Mouse (Mus musculus): ENCODE data around the gene Psmd5. TPM values are rescaled to one million over a fixed set of nuclear protein-coding genes. Genes with fewer than 3 reads are reported as not detected.

The Psmd5 gene
- 58.2 and 59.0 TPM in 2 replicates for polyA plus RNA-seq (2015; fragmentation: Nextera tagmentation; extraction: Ambion mirVana)

DNA sequence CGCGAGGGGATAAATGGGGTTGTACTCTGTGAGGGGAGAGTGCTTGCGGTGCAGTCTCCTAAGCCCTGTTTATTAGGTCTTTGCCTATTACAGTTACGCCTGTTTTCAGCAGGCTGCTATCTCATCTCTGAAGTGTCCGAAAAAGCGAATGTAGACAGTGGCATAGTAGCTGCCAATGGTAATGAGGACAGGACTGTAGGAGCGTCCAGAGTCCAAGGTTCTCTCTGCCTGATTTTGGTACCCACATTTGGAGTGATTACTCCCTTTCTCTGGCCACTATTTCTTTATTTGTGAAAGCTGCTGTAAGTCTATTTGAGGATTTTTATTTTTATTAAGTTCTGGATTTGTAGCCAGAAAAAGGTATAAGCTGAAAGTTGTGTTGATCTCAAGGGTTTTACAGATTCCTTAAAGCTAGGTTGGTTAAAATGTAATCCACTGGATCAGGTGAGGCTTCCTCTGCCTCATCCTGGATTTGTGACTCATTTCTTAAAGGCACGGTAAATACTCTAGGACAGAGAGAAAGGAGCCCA is at the start of gene Psmd5:
TSS of gene Psmd5 (minus strand) at position 153 of the 530 bp plus-strand sequence.
- no peaks in the 10 kb centered on the region for H3K36me3 ChIP-seq
- no peak within 1 kb of the TSS for H3K27ac ChIP-seq (replicated peaks)
- no peak for ATAC-seq (ENCODE audit: extremely low read depth, insufficient number of reproducible peaks, low FRiP score, low TSS enrichment)

DNA sequence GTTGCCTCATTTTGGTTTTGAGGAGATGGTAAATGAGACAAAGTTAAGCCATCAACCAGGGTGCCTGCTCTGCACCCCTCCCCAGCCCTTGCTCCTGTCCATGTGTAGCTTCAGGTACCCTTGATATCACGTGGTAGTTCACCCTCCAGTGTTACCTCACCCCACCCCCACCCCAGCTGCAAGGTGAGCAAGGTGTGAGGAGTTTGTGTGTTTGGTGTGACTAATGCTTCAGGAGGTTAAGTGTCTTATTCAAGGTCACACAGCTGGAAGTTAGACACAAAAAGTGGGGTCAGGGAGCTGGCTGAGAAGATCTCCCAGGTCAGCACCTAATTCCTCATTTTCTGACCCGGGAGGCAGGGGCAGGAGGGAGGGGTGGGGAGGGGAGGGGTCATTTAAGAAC is 48.0 kb upstream of the Psmd5 start:
- Histone ChIP-seq H3K9me3 (no peaks in the 10 kb centered on the region), H3K4me3 (no peak overlapping the region), H3K4me1 (peaks cover 5% of the 10 kb centered on the region; the same call in 1 of the 2 replicates), H3K9ac (no peak overlapping the region), H3K27me3 (replicated peaks) (no peaks in the 10 kb centered on the region; the same call in 1 of the 2 replicates), H3K4me2 (no peak overlapping the region), H3K27ac (replicated peaks) (no peak overlapping the region), H3K36me3 (no peaks in the 10 kb centered on the region)
- no peak for ATAC-seq (ENCODE audit: extremely low read depth, insufficient number of reproducible peaks, low FRiP score, low TSS enrichment)
- WGBS: 16% methylated on average over 2 of the region's 2 CpGs

More for the DNA sequence above, at the start of gene Psmd5:
- peaks cover 19% of the 10 kb centered on the region for H3K4me1 ChIP-seq
- no peaks in the 10 kb centered on the region for H3K9me3 ChIP-seq
- peak within 1 kb of the TSS; percentile 42 for H3K4me3 ChIP-seq
- peaks cover 54% of the 10 kb centered on the region for H3K27me3 ChIP-seq (replicated peaks)
- WGBS: 9% methylated on average over 8 of the region's 8 CpGs
- peak within 1 kb of the TSS; percentile 70 for H3K4me2 ChIP-seq
- H3K9ac ChIP-seq: peak within 1 kb of the TSS; percentile 72

DNA sequence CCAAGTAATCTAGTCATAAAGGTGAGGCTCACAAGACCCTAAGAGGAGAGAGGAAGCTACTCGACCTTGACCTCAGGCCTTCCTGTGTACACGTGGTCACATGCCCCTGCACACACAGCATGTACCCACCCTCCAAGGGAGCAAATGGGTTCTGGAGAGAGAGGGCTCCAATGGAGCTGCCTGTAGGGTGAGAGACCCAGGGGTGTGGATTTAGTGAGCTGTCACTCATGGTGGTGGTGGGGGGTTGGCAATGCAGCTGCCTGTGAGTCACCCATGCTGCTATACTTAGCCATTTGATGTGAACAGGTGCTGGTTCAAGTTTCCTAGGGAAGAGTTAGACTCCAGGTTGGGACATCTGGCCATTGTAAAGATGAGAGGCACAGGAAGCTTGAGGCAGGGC is 45.4 kb upstream of the Psmd5 start:
- H3K9ac ChIP-seq: no peak overlapping the region
- 0 out of 2 replicates have a peak, but pooled peaks cover 5% of the 10 kb centered on the region for H3K27me3 ChIP-seq (replicated peaks)
- 52% methylated on average over 2 of the region's 2 CpGs for WGBS
- 0 out of 2 replicates have a peak, but pooled peaks have one; percentile 20 for ATAC-seq (ENCODE audit: extremely low read depth, insufficient number of reproducible peaks, low FRiP score, low TSS enrichment)
- H3K27ac ChIP-seq (replicated peaks): no peak overlapping the region
- peaks cover 11% of the 10 kb centered on the region for H3K4me1 ChIP-seq
- no peak overlapping the region for H3K4me2 ChIP-seq
- H3K4me3 ChIP-seq: no peak overlapping the region
- H3K9me3 ChIP-seq: no peaks in the 10 kb centered on the region
- H3K36me3 ChIP-seq: no peaks in the 10 kb centered on the region

DNA sequence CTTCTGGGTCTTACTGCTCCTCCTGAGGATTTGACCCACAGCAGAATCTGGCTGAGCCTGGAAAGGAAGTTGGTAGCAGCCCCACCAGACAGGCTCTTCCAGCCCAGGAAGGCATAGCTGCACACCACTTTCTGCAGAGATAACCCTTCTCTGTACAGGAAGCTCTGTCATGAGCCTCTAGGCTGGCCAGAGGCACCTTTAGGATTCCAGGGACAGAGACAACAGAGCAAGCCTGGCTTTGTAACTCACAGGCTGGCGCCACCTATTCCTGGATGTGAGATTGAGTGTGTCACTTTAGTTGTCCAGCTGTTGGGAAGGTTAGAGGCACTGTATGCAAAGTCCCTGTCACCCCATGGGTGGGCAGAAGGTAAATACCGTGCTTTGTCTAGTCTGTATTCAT is 40.3 kb upstream of the Psmd5 start:
- Histone ChIP-seq H3K27ac (replicated peaks) (peak overlapping the region; percentile 6), H3K9ac (no peak overlapping the region), H3K4me3 (peak overlapping the region; percentile 71; the same call in 1 of the 2 replicates), H3K9me3 (no peaks in the 10 kb centered on the region), H3K36me3 (no peaks in the 10 kb centered on the region), H3K4me1 (peaks cover 29% of the 10 kb centered on the region), H3K27me3 (replicated peaks) (peaks cover 33% of the 10 kb centered on the region), H3K4me2 (no peak overlapping the region; the same call in 1 of the 2 replicates)
- ATAC-seq (ENCODE audit: extremely low read depth, insufficient number of reproducible peaks, low FRiP score, low TSS enrichment): no peak
- WGBS: 25% methylated on average over 2 of the region's 2 CpGs

DNA sequence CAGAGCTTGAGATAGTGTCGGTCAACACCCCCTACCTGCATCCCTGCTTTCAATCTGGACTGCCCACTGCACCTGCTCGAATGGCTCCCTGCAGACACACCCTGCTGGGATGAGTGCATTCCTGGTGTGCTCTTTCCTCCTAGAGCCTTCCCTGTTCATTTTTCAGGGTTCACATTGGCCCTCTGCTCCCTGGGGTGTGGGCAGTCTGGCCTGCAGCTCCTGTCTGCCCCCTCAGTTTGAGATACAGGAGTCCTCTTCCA is 40.0 kb upstream of the Psmd5 start:
- ATAC-seq (ENCODE audit: extremely low read depth, insufficient number of reproducible peaks, low FRiP score, low TSS enrichment): no peak
- Histone ChIP-seq H3K4me3 (peak overlapping the region; percentile 71), H3K36me3 (no peaks in the 10 kb centered on the region), H3K4me1 (peaks cover 27% of the 10 kb centered on the region), H3K9ac (no peak overlapping the region), H3K9me3 (no peaks in the 10 kb centered on the region), H3K27me3 (replicated peaks) (peaks cover 33% of the 10 kb centered on the region), H3K27ac (replicated peaks) (peak overlapping the region; percentile 6), H3K4me2 (peak overlapping the region; percentile 97)
- WGBS: 5% methylated on average over 2 of the region's 2 CpGs

DNA sequence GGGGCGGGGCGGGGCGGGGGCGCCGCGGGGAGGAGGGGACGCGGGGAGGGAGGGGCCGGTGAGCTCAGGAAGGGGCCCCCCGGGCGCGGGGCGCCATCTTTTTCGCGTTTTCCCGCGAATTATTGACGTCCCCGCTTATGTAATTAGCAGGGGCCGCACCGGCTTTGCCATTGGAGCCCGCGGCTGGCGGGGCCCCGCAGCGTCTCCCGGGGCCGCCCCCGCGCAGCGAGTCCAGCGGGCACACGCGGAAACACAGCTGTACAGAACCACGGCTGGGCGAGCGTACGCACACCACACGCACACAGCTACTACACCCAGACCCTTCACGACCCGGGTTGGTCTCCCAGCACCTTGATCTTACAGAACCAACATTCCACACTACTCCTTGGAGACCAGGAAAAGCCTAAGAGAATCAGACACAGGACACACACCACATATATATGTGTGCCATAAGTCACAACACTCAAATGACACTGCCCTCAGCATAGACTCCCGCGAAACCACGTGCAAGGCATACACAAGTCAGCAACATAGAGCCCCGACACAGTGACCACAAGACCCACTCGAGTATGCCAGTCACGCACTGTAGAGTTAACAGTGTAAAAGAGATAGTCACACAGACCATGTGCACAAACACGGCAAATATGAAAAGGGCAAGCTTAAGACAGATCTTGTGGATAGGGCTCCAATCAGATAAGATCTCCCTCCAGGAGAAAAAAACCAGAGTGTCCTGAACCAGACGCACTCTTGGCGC is 39.5 kb upstream of the Psmd5 start:
- peak overlapping the region; percentile 71 for H3K4me3 ChIP-seq
- H3K4me2 ChIP-seq: peak overlapping the region; percentile 97
- H3K9ac ChIP-seq: peak overlapping the region; percentile 82
- H3K9me3 ChIP-seq: no peaks in the 10 kb centered on the region
- H3K27ac ChIP-seq (replicated peaks): no peak overlapping the region
- 3% methylated on average over 37 of the region's 50 CpGs for WGBS
- ATAC-seq (ENCODE audit: extremely low read depth, insufficient number of reproducible peaks, low FRiP score, low TSS enrichment): 0 out of 2 replicates have a peak, but pooled peaks have one; percentile 18
- H3K27me3 ChIP-seq (replicated peaks): peaks cover 33% of the 10 kb centered on the region
- H3K36me3 ChIP-seq: no peaks in the 10 kb centered on the region
- H3K4me1 ChIP-seq: peaks cover 27% of the 10 kb centered on the region

DNA sequence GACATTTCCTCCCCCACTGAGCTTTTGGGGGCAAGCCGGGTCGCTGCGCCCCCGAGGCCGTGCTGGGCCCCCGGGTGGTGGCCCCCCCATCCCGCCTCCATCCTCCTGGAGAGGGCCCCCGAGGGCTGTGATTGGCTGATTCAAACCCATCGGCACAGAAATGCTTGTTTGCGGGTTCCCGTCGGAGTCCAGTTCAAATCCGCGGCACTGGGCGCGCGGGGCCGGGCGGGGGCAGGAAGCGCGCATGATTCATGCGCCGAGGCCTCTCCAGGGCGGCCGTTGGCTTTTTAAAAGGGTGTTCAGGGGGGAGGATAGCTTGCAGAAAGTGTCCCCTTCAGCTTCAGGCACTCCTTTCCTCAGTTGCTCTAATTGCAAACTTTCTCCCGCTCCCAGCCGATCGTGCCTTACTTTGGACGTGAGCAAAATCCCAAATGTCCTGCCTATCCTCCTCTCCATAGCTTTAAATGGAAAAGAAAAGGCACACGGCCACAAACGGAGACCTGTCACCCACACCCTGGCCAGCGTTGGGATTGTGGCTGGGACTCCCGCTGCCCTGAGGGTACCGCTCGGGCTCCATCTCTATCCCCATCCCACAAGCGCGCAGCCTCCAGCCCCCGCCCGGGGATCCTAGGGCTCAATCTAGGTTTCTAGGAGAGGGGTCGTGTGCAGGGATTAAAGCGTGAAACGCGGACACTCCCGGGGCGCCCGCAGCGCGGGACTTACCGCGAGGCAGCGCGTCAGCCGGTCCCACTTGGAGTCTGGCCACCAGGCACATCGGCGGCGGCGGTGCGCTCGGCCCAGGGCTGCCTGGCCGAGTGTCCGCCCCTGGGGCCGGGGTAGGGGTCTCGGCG is 38.7 kb upstream of the Psmd5 start, which contains the start of gene Phf19:
TSS of gene Phf19 (minus strand) at position 809 of the 851 bp plus-strand sequence.
- peak within 1 kb of the TSS; percentile 97 for H3K4me2 ChIP-seq
- peaks cover 36% of the 10 kb centered on the region for H3K27me3 ChIP-seq (replicated peaks)
- H3K9ac ChIP-seq: peak within 1 kb of the TSS; percentile 82
- no peaks in the 10 kb centered on the region for H3K9me3 ChIP-seq
- ATAC-seq (ENCODE audit: extremely low read depth, insufficient number of reproducible peaks, low FRiP score, low TSS enrichment): 0 out of 2 replicates have a peak, but pooled peaks have one; percentile 11
- H3K4me3 ChIP-seq: peak within 1 kb of the TSS; percentile 71
- no peaks in the 10 kb centered on the region for H3K36me3 ChIP-seq
- H3K27ac ChIP-seq (replicated peaks): peak within 1 kb of the TSS; percentile 6; the same call in 1 of the 2 replicates
- peaks cover 27% of the 10 kb centered on the region for H3K4me1 ChIP-seq
- WGBS: under 1% methylated on average over 64 of the region's 64 CpGs

DNA sequence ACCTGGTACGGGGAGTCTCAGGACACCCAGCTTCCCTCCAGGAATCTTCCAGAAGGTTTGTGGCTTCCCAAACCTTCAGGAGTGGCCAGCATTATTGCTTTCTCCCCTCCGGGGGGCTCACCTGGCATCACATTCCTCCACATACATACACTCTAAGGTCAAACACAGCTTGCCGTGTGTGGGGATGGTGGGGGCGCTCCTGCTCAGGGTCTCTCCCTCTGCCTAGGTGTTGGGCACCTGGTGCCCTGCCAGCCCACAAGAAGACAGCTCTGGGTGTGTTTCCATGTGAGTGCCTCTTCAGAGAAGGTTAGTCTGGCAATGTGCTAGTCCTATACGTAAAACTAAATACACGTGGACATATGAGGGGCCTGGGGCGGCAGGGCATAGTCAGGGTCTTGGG is 37.8 kb upstream of the Psmd5 start:
- H3K9me3 ChIP-seq: no peaks in the 10 kb centered on the region
- H3K4me3 ChIP-seq: peak overlapping the region; percentile 71
- H3K4me2 ChIP-seq: peak overlapping the region; percentile 97
- peak overlapping the region; percentile 82; the same call in 1 of the 2 replicates for H3K9ac ChIP-seq
- H3K27me3 ChIP-seq (replicated peaks): peaks cover 37% of the 10 kb centered on the region
- peaks cover 27% of the 10 kb centered on the region for H3K4me1 ChIP-seq
- no peak for ATAC-seq (ENCODE audit: extremely low read depth, insufficient number of reproducible peaks, low FRiP score, low TSS enrichment)
- 50% methylated on average over 7 of the region's 7 CpGs for WGBS
- H3K27ac ChIP-seq (replicated peaks): no peak overlapping the region
- no peaks in the 10 kb centered on the region for H3K36me3 ChIP-seq

DNA sequence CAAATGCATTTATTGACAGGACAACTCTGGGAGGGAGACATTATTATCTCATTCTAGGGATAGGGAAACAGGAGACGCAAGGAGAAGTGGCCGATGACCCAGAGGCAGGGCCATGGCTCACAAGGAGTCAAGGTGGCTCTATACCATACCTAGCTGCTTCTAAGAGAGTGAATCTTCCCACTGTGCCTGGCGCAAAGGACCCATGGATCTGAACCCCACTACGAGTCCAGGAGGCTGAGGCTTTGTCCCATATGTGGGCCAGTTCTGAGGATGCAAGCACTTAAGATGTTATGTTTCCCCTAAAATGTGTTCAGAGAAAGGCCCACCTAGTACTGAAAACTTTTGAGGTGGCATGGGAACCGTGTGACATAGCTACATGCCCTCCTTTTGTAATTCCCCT is 37.1 kb upstream of the Psmd5 start:
- Histone ChIP-seq H3K4me1 (peaks cover 27% of the 10 kb centered on the region), H3K9me3 (no peaks in the 10 kb centered on the region), H3K36me3 (no peaks in the 10 kb centered on the region), H3K27ac (replicated peaks) (no peak overlapping the region), H3K4me2 (no peak overlapping the region), H3K9ac (no peak overlapping the region), H3K4me3 (no peak overlapping the region), H3K27me3 (replicated peaks) (peaks cover 39% of the 10 kb centered on the region)
- 78% methylated on average over 5 of the region's 5 CpGs for WGBS
- no peak for ATAC-seq (ENCODE audit: extremely low read depth, insufficient number of reproducible peaks, low FRiP score, low TSS enrichment)

DNA sequence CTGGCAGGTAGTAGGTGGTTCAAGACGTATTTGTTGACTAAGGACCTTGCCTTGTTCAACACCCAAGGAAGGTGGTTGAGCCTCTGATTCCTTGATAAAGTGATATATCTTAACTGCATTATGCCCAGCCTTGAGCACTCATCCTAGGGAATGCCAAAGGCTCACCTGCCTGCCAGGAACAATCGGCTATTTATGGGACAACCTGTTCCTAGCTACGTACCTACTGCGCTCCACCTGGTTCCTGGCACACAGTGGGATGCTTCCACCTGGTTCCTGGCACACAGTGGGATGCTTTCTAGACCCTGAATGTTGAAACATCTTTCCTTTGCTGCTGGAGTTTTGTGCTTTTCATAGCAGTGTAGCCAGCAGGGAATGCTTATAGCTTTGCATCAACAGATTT is 35.0 kb upstream of the Psmd5 start:
- Histone ChIP-seq H3K4me1 (peaks cover 22% of the 10 kb centered on the region), H3K4me2 (no peak overlapping the region), H3K27me3 (replicated peaks) (peaks cover 39% of the 10 kb centered on the region), H3K9ac (no peak overlapping the region), H3K4me3 (no peak overlapping the region), H3K36me3 (no peaks in the 10 kb centered on the region), H3K9me3 (no peaks in the 10 kb centered on the region), H3K27ac (replicated peaks) (no peak overlapping the region)
- 76% methylated on average over 4 of the region's 4 CpGs for WGBS
- ATAC-seq (ENCODE audit: extremely low read depth, insufficient number of reproducible peaks, low FRiP score, low TSS enrichment): no peak

Data from heart, embryonic 13.5 days (tissue).